Mouse (Mus musculus): Measurements from ENCODE around the gene Unc5cl.

DNA sequence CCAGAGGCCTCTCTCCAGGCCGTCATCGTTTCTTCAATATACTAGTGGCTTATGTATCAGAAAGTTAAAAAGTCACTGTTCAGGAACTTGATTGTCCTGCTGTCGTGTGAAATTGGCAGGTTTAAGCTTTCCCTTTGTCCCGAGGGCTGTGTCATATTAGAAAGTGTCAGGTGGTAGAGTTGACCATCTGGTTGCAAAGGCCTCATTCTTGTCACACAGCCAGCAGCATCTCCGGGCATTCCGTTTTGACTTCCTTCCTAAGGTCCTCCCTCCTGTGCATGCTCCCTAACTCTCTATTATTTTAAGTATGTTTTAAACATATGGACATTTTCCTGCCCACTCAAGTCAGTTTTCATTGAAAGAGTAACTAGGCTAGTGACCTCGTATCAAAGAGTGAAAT is 38.7 kb upstream of the Unc5cl start:
- TF ChIP-seq CTCF (IDR thresholded peaks at IDR 0.05; ENCODE audit: extremely low read depth, insufficient read depth, insufficient read length, insufficient replicate concordance) (no peak), POLR2A (IDR thresholded peaks at IDR 0.05; ENCODE audit: low read depth, low read length) (no peak)
